Mouse (Mus musculus) urinary bladder, postnatal 25 days (tissue): Measurements from ENCODE around the gene Dgkq.

ENCODE experiments used
- DNase-seq: peaks from one replicate; pipeline ENCODE4 v3.0.0; 2022; ENCODE audit warnings: low spot score

Dgkq gene

DNA sequence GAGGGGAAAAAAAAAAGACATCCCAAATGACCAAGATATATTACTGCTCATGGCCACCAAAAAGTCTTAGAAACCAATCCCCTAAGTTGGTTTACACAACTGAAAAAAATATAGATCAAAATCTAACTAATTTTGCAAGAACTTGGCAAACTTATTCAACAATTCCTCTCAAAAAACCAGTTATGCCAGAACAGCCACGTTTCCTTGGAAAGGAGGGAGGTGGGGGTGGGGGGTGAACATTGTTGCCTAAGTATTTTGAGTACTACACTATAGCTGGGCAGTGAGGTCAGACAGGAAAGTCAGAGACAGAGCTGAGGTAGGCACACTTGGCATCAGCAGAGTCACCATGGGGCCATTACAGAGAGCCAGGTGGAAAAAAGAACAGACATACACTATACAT is 69.5 kb downstream of the Dgkq start:
- no peak for DNase-seq
